Comparison of ENCODE assay signal across 8 mouse cellular contexts in genomic region chr3:89963221-89963763, GRCm38 (mm10). TPM values are rescaled to one million over a fixed set of nuclear protein-coding genes. Genes with fewer than 3 reads are reported as not detected.
DNase-seq lines count a peak whose midpoint lies in the region; ATAC-seq lines count a peak whose summit lies in the region.

Gene Atp8b2 (minus strand): TSS chr3:89963508.

- H3K36me3 ChIP-seq in embryonic facial prominence, embryonic 11.5 days (replicated peaks; ENCODE audit: control insufficient read depth, insufficient read depth, low read depth, low read length) = no peaks in the 10 kb centered on the region; the same call in 1 of the 2 replicates
- peaks cover 5% of the 10 kb centered on the region; the same call in 1 of the 2 replicates for H3K36me3 ChIP-seq in heart, embryonic 11.5 days (ENCODE audit: control insufficient read depth, insufficient read depth, low read length)
- H3K36me3 ChIP-seq in liver, embryonic 16.5 days (ENCODE audit: control insufficient read depth, insufficient read depth) = no peaks in the 10 kb centered on the region
- H3K36me3 ChIP-seq in neural tube, embryonic 14.5 days (ENCODE audit: control insufficient read depth, insufficient read depth, low read length) = peaks cover 6% of the 10 kb centered on the region; the same call in 1 of the 2 replicates

- peak; percentile 17 for ATAC-seq in embryonic facial prominence, embryonic 11.5 days (replicated peaks; ENCODE audit: insufficient number of reproducible peaks, low FRiP score, low TSS enrichment, low read depth)
- ATAC-seq in heart, embryonic 11.5 days (replicated peaks; ENCODE audit: insufficient number of reproducible peaks, low FRiP score, low TSS enrichment) = peak; percentile 51
- 0 out of 2 replicates have a peak, but pooled peaks have one; percentile 6 for ATAC-seq in liver, embryonic 16.5 days (ENCODE audit: low read depth)
- peak; percentile 69 for ATAC-seq in neural tube, embryonic 14.5 days (ENCODE audit: low read depth)

- H3K4me1 ChIP-seq in embryonic facial prominence, embryonic 11.5 days (ENCODE audit: control insufficient read depth, insufficient read depth, low read length) = peaks cover 9% of the 10 kb centered on the region
- peaks cover 38% of the 10 kb centered on the region for H3K4me1 ChIP-seq in heart, embryonic 11.5 days (ENCODE audit: control insufficient read depth, insufficient read depth, low read length)
- H3K4me1 ChIP-seq in liver, embryonic 16.5 days (ENCODE audit: control insufficient read depth, low read depth, low read length) = peaks cover 4% of the 10 kb centered on the region
- H3K4me1 ChIP-seq in neural tube, embryonic 14.5 days (ENCODE audit: control insufficient read depth, insufficient read depth, low read length) = peaks cover 41% of the 10 kb centered on the region

- H3K9me3 ChIP-seq in embryonic facial prominence, embryonic 11.5 days (replicated peaks; ENCODE audit: control insufficient read depth, low read length) = no peaks in the 10 kb centered on the region
- H3K9me3 ChIP-seq in heart, embryonic 11.5 days (replicated peaks; ENCODE audit: control insufficient read depth, low read length) = no peaks in the 10 kb centered on the region
- no peaks in the 10 kb centered on the region for H3K9me3 ChIP-seq in liver, embryonic 16.5 days (replicated peaks; ENCODE audit: control insufficient read depth, low read length)
- no peaks in the 10 kb centered on the region for H3K9me3 ChIP-seq in neural tube, embryonic 14.5 days (ENCODE audit: control insufficient read depth, low read length)

- H3K27ac ChIP-seq in embryonic facial prominence, embryonic 11.5 days (replicated peaks; ENCODE audit: low read depth, low read length) = peak within 1 kb of the TSS; percentile 83
- peak within 1 kb of the TSS; percentile 97 for H3K27ac ChIP-seq in heart, embryonic 11.5 days (ENCODE audit: low read depth, low read length)
- H3K27ac ChIP-seq in liver, embryonic 16.5 days (ENCODE audit: low read length) = peak within 1 kb of the TSS; percentile 31; the same call in 1 of the 2 replicates
- peak within 1 kb of the TSS; percentile 91 for H3K27ac ChIP-seq in neural tube, embryonic 14.5 days (ENCODE audit: low read depth, low read length)

- H3K4me2 ChIP-seq in embryonic facial prominence, embryonic 11.5 days (ENCODE audit: low read depth, low read length) = peak within 1 kb of the TSS; percentile 92
- peak within 1 kb of the TSS; percentile 97 for H3K4me2 ChIP-seq in heart, embryonic 11.5 days
- H3K4me2 ChIP-seq in liver, embryonic 16.5 days (ENCODE audit: low read depth, low read length) = peak within 1 kb of the TSS; percentile 67
- H3K4me2 ChIP-seq in neural tube, embryonic 14.5 days (ENCODE audit: low read depth, low read length) = peak within 1 kb of the TSS; percentile 96

- peak; percentile 59 to 66 for DNase-seq in B cell, adult 2 months
- peak; percentile 51 to 63 for DNase-seq in adrenal gland, adult 18-20 months (ENCODE audit: low spot score in 2 of 2)
- DNase-seq in embryonic facial prominence, embryonic 11.5 days (ENCODE audit: low spot score) = peak; percentile 88
- peak; percentile 85 for DNase-seq in kidney, postnatal 14 days
- DNase-seq in thymus, postnatal 25 days = peak; percentile 78

- no peaks in the 10 kb centered on the region for H3K27me3 ChIP-seq in embryonic facial prominence, embryonic 11.5 days (ENCODE audit: control insufficient read depth, insufficient read depth, low read length)
- H3K27me3 ChIP-seq in heart, embryonic 11.5 days (ENCODE audit: control insufficient read depth, insufficient read depth, low read length) = no peaks in the 10 kb centered on the region
- peaks cover 47% of the 10 kb centered on the region for H3K27me3 ChIP-seq in liver, embryonic 16.5 days (ENCODE audit: control insufficient read depth, insufficient read depth, low read depth, low read length)
- peaks cover 2% of the 10 kb centered on the region; the same call in 1 of the 2 replicates for H3K27me3 ChIP-seq in neural tube, embryonic 14.5 days (ENCODE audit: control insufficient read depth, insufficient read depth, low read length)

- WGBS in embryonic facial prominence, embryonic 11.5 days = under 1% methylated on average over 21 of the region's 35 CpGs
- WGBS in heart, embryonic 11.5 days (ENCODE audit: insufficient replicate concordance) = under 1% methylated on average over 25 of the region's 35 CpGs
- WGBS in liver, embryonic 16.5 days (ENCODE audit: insufficient replicate concordance) = 0% methylated on average over 27 of the region's 35 CpGs
- 0% methylated on average over 34 of the region's 35 CpGs for WGBS in neural tube, embryonic 14.5 days

- peak within 1 kb of the TSS; percentile 92 for H3K4me3 ChIP-seq in embryonic facial prominence, embryonic 11.5 days (ENCODE audit: low read depth, low read length)
- peak within 1 kb of the TSS; percentile 96 for H3K4me3 ChIP-seq in heart, embryonic 11.5 days (ENCODE audit: low read depth, low read length)
- H3K4me3 ChIP-seq in liver, embryonic 16.5 days (ENCODE audit: low read depth, low read length) = peak within 1 kb of the TSS; percentile 64
- peak within 1 kb of the TSS; percentile 98 for H3K4me3 ChIP-seq in neural tube, embryonic 14.5 days (ENCODE audit: low read depth, low read length)

- H3K9ac ChIP-seq in embryonic facial prominence, embryonic 11.5 days (replicated peaks; ENCODE audit: low read length) = peak within 1 kb of the TSS; percentile 91
- peak within 1 kb of the TSS; percentile 94 for H3K9ac ChIP-seq in heart, embryonic 11.5 days (ENCODE audit: low read depth, low read length)
- H3K9ac ChIP-seq in liver, embryonic 16.5 days (ENCODE audit: low read depth, low read length) = peak within 1 kb of the TSS; percentile 55
- H3K9ac ChIP-seq in neural tube, embryonic 14.5 days (replicated peaks; ENCODE audit: low read depth, low read length) = peak within 1 kb of the TSS; percentile 91

RNA-seq across cellular contexts. Expression of gene Atp8b2, which starts in this region (rescaled TPM):
- 10 to 100 TPM; 26.5 to 39.9 TPM for total RNA-seq in adrenal gland, adult 18-20 months (2021)
- 10.6 and 10.7 TPM in 2 replicates for polyA plus RNA-seq in embryonic facial prominence, embryonic 11.5 days (2014; fragmentation: Nextera tagmentation; extraction: Ambion mirVana)
- 11.2 and 13.8 TPM in 2 replicates for polyA plus RNA-seq in heart, embryonic 11.5 days (2014; fragmentation: Nextera tagmentation; extraction: Ambion mirVana)
- polyA plus RNA-seq in liver, embryonic 16.5 days (2015; fragmentation: Nextera tagmentation; extraction: Ambion mirVana) = 1.9 and 2.0 TPM in 2 replicates
- 14.8 and 18.0 TPM in 2 replicates for polyA plus RNA-seq in neural tube, embryonic 14.5 days (2014; fragmentation: Nextera tagmentation; extraction: Ambion mirVana)

Comparison
In these comparisons a context has a peak if more than half of its experiments do, and no peak if none do; other contexts are left out.
1. Peak in every context shown above with its lines: DNase-seq, ATAC-seq, H3K4me3 ChIP-seq and H3K27ac ChIP-seq.
2. ATAC-seq: peak in every context shown above with its lines; median percentile 69 in neural tube, embryonic 14.5 days; 51 in heart, embryonic 11.5 days; 17 in embryonic facial prominence, embryonic 11.5 days; 6 in liver, embryonic 16.5 days.
3. H3K27ac ChIP-seq: peak in every context shown above with its lines; median percentile 97 in heart, embryonic 11.5 days; 91 in neural tube, embryonic 14.5 days; 83 in embryonic facial prominence, embryonic 11.5 days; 31 in liver, embryonic 16.5 days.